Mouse (Mus musculus) small intestine, adult 2 months (tissue): ENCODE data around the gene Olfr1359. TPM values are rescaled to one million over a fixed set of nuclear protein-coding genes. Genes with fewer than 3 reads are reported as not detected.

Experiments
- H3K27ac ChIP-seq: fragments of 200-500 bp; 2 replicates; pipeline ENCODE4 v1.5.1; 2012; ENCODE audit warnings: low read depth, low read length, control low read depth, inconsistent platforms; ENCODE audit not compliant: insufficient read depth
- H3K27me3 ChIP-seq: fragments of 200-500 bp; 2 replicates; pipeline ENCODE4 v1.6.1; 2012; ENCODE audit warnings: mild to moderate bottlenecking, moderate library complexity, low read length, inconsistent platforms; ENCODE audit not compliant: control insufficient read depth, insufficient read depth
- H3K36me3 ChIP-seq: fragments of 200-500 bp; 2 replicates; pipeline ENCODE4 v1.6.1; 2012; ENCODE audit warnings: mild to moderate bottlenecking, low read length, control low read depth, inconsistent platforms; ENCODE audit not compliant: control insufficient read depth, insufficient read depth
- H3K4me1 ChIP-seq: fragments of 200-500 bp; 2 replicates; pipeline ENCODE4 v1.6.1; 2012; ENCODE audit warnings: low read length, inconsistent platforms, mixed read lengths; ENCODE audit not compliant: control insufficient read depth, insufficient read depth, insufficient read length
- H3K4me3 ChIP-seq: fragments of 200-500 bp; 2 replicates; pipeline ENCODE4 v1.5.1; 2012; ENCODE audit warnings: low read depth, mild to moderate bottlenecking, control low read depth, inconsistent platforms, low read length, moderate library complexity
- CTCF ChIP-seq: fragments of 200-500 bp; IDR thresholded peaks from 2 replicates; pipeline ENCODE4 v1.5.1; 2012; ENCODE audit warnings: low read depth, mild to moderate bottlenecking, control low read depth, inconsistent platforms, low read length, moderate library complexity, mixed read lengths; ENCODE audit not compliant: insufficient replicate concordance, insufficient read length; ENCODE audit errors: extremely low read depth
- POLR2A ChIP-seq: fragments of 200-500 bp; IDR thresholded peaks from 2 replicates; pipeline ENCODE4 v1.6.1; 2012; ENCODE audit warnings: low read depth, mild to moderate bottlenecking, control low read depth, inconsistent platforms, low read length, moderate library complexity
- WGBS: fragments of 180-500 bp; shearing (Covaris S2); methylation state at CpG from one replicate; pipeline ENCODE4 v1.1.7; 2018; 5-methylcytosine and 5-hydroxymethylcytosine counted together
- polyA plus RNA-seq: library from polyadenylated mRNA; depleted of rRNA; stranded (reverse); fragments of >200 nt; gene quantifications from 2 replicates; pipeline ENCODE4 v1.2.3, GENCODE M21; 2012

Olfr1359 gene
- polyA plus RNA-seq, 1 experiment = not detected

GRCm38 (mm10) chr13:21722373-21722925, 24.5 kb downstream of the Olfr1359 start:
- WGBS = 5% methylated on average over 11 of the region's 11 CpGs
- H3K27me3 ChIP-seq = no peaks in the 10 kb centered on the region
- no peaks in the 10 kb centered on the region for H3K36me3 ChIP-seq
- TF ChIP-seq CTCF (no peak), POLR2A (no peak)
- peak overlapping the region; percentile 75; the same call in 1 of the 2 replicates for H3K27ac ChIP-seq
- H3K4me3 ChIP-seq = peak overlapping the region; percentile 69
- H3K4me1 ChIP-seq = peaks cover 5% of the 10 kb centered on the region; the same call in 1 of the 2 replicates

GRCm38 (mm10) chr13:21722993-21723836, 25.3 kb downstream of the Olfr1359 start:
- no peak for TF ChIP-seq POLR2A
- no peak for TF ChIP-seq CTCF
- WGBS = 41% methylated on average over 5 of the region's 5 CpGs
- Histone ChIP-seq H3K4me1 (0 out of 2 replicates have a peak, but pooled peaks cover 5% of the 10 kb centered on the region), H3K4me3 (no peak overlapping the region), H3K36me3 (no peaks in the 10 kb centered on the region), H3K27ac (no peak overlapping the region), H3K27me3 (no peaks in the 10 kb centered on the region)

GRCm38 (mm10) chr13:21727948-21728572, 30.1 kb downstream of the Olfr1359 start:
- Histone ChIP-seq H3K4me1 (no peaks in the 10 kb centered on the region), H3K36me3 (no peaks in the 10 kb centered on the region), H3K4me3 (no peak overlapping the region), H3K27me3 (no peaks in the 10 kb centered on the region), H3K27ac (no peak overlapping the region)
- WGBS = 49% methylated on average over 11 of the region's 11 CpGs
- TF ChIP-seq CTCF (no peak), POLR2A (no peak)

- Histone ChIP-seq H3K27ac (no peak overlapping the region), H3K36me3 (no peaks in the 10 kb centered on the region), H3K4me1 (no peaks in the 10 kb centered on the region; the same call in 1 of the 2 replicates), H3K27me3 (no peaks in the 10 kb centered on the region), H3K4me3 (no peak overlapping the region)
- no peak for TF ChIP-seq CTCF
- TF ChIP-seq POLR2A = no peak
- 62% methylated on average over 1 of the region's 1 CpGs for WGBS
Observed at GRCm38 (mm10) chr13:21729544-21729943, 31.6 kb downstream of the Olfr1359 start.

- Histone ChIP-seq H3K4me1 (no peaks in the 10 kb centered on the region; the same call in 1 of the 2 replicates), H3K4me3 (no peak overlapping the region), H3K36me3 (no peaks in the 10 kb centered on the region), H3K27me3 (no peaks in the 10 kb centered on the region), H3K27ac (no peak overlapping the region)
- TF ChIP-seq CTCF = no peak; the same call in 1 of the 2 replicates
- no peak for TF ChIP-seq POLR2A
- whole genome bisulfite sequencing = 89% methylated on average over 5 of the region's 5 CpGs
Observed at GRCm38 (mm10) chr13:21733466-21733865, 35.6 kb downstream of the Olfr1359 start.

GRCm38 (mm10) chr13:21734010-21734905, 36.3 kb downstream of the Olfr1359 start:
- TF ChIP-seq CTCF (peak; percentile 80; the same call in 1 of the 2 replicates), POLR2A (no peak)
- 0% methylated on average over 21 of the region's 21 CpGs for WGBS
- H3K4me3 ChIP-seq = peak overlapping the region; percentile 61
- H3K36me3 ChIP-seq = no peaks in the 10 kb centered on the region
- peak overlapping the region; percentile 59 for H3K27ac ChIP-seq
- no peaks in the 10 kb centered on the region; the same call in 1 of the 2 replicates for H3K4me1 ChIP-seq
- no peaks in the 10 kb centered on the region for H3K27me3 ChIP-seq
